Mouse (Mus musculus) urinary bladder, postnatal 4 days (tissue): ENCODE data around the gene Tm7sf3.
A peak's percentile ranks its signal among the peaks of the same experiment; 100 is the strongest.

Experiments
- DNase-seq, 2 experiments: peaks; one replicate each; pipeline ENCODE4 v3.0.0; 2021 to 2022; ENCODE audit warnings: low spot score in 2 of 2

The Tm7sf3 gene

GRCm38 (mm10) chr6:146642276-146643183, at the start of gene Tm7sf3, which contains the start of gene Med21:
Tm7sf3 (minus strand) TSS chr6:146642824.
Med21 (plus strand) TSS chr6:146642547.
- peak; percentile 97 to 99 for DNase-seq

DNA sequence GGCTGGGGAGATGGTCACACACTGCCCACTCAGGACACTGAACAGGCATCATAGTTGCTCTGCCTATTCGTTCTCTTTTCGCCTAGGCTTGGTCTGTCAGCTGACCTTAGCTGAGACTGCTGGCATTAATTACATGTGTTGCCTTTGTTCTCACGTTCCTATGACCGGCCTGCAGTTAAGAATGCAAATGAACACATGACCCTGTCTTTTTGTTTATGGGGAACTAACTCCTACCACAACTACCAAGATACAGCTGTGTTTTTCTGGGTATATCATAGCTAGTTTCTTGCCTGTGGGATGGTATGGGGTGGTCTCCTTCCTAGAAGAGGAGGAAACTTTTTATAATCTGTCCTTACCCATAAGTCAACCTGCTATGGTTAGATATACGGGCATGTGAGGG, 46.2 kb upstream of the Tm7sf3 start:
- DNase-seq = no peak

- DNase-seq = no peak
Observed at GRCm38 (mm10) chr6:146688010-146688409, 45.4 kb upstream of the Tm7sf3 start.

GRCm38 (mm10) chr6:146686463-146687196, 44.0 kb upstream of the Tm7sf3 start:
- no peak for DNase-seq

DNA sequence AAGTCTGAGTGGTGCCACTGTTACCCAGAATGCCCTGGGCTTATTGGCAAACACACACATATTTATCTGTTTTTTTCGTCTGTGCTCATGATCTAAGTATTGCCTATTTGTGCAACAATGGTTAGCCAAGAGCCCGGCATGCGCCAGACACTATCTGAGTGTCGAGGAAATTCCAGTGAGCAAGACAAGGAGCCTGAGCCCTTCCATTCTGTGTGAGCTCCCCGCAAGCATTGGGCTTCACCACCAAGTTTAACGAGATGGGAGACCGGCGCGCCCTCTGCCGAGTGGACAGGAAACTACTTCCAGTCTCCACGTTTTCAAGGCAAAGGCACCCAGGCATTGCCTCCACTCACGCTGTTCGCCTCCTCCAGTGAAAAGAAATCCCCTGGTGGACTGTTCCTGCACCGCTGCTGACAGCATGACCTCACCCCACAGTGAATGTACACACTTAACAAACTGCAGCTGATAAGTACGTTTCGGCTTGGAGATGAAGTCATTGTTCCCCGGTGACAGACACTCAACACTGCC, 43.2 kb upstream of the Tm7sf3 start:
- DNase-seq = peak in 1 of 2 experiments; percentile 27

DNA sequence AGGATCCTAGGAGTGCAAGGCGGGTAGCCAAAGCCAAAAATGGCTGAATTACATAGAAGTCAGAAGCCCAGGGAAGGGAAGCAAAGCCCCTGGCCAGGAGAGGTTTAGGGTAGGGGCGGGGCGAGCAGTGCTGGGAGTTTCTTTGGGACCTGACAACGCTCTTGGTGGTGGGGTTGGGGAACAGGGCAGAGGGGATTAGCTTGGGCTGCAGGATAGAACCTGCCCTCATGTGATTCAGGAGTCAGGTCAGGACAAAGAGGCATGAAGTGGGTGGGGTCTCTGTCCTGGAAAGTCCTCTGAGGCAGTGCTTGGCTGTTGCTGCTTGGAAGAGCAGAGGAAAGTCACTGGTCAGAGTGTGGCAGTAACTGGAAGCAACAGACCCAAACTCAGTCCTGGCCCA, 41.3 kb upstream of the Tm7sf3 start:
- no peak for DNase-seq

- DNase-seq = no peak
Observed at GRCm38 (mm10) chr6:146678136-146679070, 35.8 kb upstream of the Tm7sf3 start.

GRCm38 (mm10) chr6:146676904-146677303, 34.3 kb upstream of the Tm7sf3 start:
- no peak for DNase-seq

- DNase-seq = no peak
Observed at GRCm38 (mm10) chr6:146674881-146675536, 32.4 kb upstream of the Tm7sf3 start.

GRCm38 (mm10) chr6:146674420-146674819, 31.8 kb upstream of the Tm7sf3 start:
- no peak for DNase-seq

- DNase-seq = peak in 1 of 2 experiments; percentile 22
Observed at GRCm38 (mm10) chr6:146673696-146674095, 31.1 kb upstream of the Tm7sf3 start.

DNA sequence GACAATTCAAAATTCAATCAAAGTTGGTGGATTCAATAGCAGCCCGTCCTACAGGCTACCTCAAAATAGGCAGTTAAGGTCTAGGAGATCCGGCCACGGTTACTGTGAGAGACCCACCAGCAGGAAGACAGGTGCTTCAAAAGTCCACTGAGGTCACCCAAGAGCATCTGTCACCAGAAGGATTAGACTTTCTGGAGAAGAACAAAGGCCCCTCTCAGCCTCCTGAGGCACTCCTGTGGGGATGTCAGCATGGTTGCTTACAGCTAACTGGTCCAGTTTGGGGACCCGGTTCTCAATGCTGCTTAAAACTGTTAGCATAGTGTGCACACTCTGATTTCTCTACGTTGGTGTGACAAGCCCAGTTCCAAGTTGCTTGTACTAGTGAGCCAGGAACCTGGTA, 29.5 kb upstream of the Tm7sf3 start:
- peak; percentile 12 to 28 for DNase-seq

DNA sequence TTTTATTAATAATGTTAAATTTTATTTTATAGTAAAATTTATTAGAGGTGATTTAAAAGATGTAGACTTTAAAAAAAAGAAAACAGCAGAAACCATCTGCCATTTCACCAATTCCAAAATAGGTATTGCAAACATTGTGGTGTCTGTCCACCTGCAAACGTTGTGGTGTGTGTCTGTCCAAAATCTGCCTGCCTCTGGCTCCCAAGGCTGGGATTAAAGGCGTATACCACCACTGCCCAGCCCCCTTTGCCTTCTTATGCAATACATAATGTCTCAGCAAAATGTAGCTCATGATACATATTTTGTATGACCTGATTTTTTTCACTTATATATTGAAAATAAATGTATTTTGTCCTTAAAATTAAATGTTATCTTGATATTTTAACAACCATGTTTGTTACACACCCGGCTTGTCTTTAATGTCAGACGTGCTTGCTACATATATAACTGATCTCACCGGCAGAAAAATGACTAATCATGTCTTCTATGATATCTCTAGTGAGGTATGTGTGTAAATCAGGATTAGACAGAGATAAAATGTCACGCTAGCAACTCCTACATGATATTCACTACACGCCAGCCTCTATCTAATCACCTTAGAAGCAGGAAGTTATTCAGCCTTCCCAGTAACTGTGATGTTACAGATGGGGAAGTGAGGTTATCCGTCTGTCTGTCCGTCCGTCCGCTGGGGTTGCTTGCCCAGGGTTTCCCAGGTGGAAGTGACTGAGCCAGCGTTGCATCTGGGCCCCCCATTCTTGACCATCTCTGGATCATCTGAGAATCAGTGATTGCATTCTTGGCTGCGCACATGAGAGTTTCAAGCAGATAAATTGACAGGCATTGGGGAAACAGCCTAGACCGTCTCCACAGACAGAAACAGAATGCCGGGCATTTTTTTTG, 28.6 kb upstream of the Tm7sf3 start:
- peak in 1 of 2 experiments; percentile 57 for DNase-seq

GRCm38 (mm10) chr6:146668606-146669005, 26.0 kb upstream of the Tm7sf3 start:
- DNase-seq = no peak

DNA sequence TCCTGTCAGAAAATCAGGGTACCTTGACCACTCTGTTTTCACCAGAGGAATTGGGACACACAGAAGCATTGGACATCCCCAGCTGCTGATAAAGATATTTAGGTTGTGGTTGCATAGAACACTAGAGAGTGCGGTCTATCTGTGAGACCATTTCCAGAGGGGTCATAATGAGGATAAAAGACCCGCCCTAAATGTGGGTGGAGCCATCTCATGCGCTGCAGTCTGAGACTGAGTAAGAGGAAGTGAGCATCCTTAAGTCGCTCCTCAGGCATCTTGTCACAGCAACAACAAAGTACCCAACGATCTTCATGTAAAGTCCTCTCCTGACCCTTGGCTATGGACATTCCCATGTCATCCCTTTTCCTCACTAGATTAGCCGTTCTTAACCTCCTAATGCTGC, 24.2 kb upstream of the Tm7sf3 start:
- peak in 1 of 2 experiments; percentile 34 for DNase-seq

GRCm38 (mm10) chr6:146665408-146665807, 22.8 kb upstream of the Tm7sf3 start:
- peak in 1 of 2 experiments; percentile 35 for DNase-seq

DNA sequence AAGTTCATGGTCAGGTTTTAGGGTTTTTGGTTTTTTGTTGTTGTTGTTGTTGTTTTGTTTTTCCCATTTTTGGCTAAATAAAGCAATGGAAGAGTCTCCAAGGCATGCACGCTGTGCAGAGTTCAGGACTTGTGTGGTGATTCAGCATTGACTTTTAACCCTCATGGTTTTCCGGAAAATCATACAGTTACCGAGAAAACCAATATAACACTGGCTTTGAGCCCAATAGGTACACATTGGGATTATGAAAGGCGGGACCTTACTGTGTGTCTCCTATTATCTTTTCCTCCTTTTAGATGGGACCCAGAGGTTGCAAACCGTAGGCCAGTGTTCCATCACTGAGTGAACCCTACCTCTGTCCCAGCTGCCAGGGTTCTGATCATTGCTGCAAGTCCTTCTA, 22.3 kb upstream of the Tm7sf3 start:
- peak in 1 of 2 experiments; percentile 10 for DNase-seq

GRCm38 (mm10) chr6:146664116-146664515, 21.5 kb upstream of the Tm7sf3 start:
- peak in 1 of 2 experiments; percentile 22 for DNase-seq

DNA sequence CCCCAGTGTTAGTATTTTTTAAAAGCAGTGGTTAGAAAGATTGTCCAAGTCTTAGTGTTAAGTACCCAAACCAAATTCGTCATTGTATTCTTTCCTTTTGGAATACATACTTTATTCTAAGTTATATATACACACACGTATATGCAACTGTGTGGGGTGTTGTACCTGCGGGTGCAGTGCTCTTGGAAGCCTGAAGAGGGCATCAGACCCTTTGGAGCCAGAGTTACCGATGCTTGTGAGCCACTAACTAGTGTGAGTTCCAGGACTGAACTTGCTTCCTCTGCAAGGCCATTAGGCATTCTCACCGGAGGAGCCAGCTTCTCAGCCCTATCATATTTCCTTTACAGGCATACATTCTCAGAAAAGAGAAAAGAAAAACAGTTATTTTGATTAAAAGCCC, 20.1 kb upstream of the Tm7sf3 start:
- DNase-seq = peak in 1 of 2 experiments; percentile 59

- peak in 1 of 2 experiments; percentile 46 for DNase-seq
Observed at GRCm38 (mm10) chr6:146661655-146662054, 19.0 kb upstream of the Tm7sf3 start.
